Mouse (Mus musculus): ENCODE data around the gene Znrf3.

Gene Znrf3

GRCm38 (mm10) chr11:5437646-5438045 is 7.0 kb downstream of the Znrf3 start:
- DNase-seq = no peak

DNA sequence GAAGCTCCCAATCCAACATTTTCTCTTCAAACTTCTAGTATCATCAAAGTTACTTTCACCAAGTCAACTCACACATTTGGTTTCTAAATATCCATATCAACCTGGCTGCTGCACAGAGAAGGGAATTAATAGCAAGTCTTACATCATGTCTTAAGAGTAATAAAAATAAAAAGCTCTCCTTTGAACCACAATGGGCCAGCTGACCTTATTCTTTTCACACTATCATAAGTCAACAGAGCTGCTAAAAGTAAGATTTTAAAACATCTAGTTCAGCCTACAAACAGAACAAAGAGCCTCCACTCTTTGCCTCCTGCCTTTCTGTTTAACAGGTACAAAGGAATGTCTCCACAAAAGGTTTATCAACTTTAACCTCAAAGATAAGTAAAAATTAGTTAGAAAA is 7.7 kb downstream of the Znrf3 start:
- no peak for DNase-seq

DNA sequence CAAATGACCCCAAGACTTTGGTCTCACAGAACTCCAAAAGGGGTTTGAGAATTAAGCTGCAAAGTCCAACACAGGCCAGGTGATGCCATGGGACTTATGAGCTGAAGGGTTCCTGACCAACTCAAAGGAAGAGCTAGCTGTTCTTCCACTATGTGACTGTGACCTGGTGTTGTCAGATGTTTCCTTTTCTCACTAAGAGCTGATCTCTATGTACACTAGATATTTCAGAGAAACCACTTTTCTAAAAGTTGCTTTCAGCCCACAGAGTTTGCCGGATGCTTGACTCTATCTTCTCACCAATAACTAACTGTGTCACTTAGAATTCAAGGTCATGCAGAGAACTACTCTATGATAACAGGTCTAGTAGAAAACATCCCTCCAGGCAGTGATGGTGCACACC is 9.2 kb downstream of the Znrf3 start:
- DNase-seq = no peak

DNA sequence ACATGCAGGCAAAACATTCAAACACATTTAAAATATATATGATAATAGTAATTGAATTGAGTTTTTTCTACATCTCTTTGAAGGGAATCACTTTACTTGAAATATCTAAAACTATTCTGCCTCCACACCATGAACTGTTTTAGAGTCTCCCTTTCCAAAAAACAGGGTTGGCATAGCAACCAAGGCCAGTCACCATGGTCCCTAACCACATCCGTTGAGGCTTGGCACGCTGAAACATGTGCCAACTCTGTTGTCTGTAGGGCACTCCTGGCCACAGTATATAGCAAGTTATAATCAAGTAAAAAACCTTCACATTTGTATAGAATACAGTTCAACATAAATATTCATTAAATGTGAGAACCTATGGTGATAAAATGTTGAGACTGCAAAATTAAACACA is 12.3 kb downstream of the Znrf3 start:
- DNase-seq = no peak

DNA sequence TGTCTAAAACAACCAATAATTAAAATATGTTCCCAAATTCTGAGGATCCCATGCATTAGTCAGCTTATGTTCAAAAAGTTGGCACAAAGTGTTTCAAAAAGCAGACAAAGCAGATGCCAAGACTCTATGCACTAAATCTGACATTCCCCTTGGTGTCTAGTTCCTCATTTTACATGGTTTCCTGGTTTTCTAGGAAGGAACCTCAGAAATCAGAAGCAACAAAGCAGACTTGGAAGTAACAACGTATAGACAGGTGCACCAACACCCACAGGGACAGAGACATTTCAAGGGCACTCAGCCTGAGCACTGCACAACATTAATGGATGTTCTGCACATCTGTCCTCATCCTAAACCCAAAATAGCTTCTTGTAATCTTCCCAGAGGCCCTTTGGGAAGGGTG is 13.8 kb downstream of the Znrf3 start:
- DNase-seq = no peak

DNA sequence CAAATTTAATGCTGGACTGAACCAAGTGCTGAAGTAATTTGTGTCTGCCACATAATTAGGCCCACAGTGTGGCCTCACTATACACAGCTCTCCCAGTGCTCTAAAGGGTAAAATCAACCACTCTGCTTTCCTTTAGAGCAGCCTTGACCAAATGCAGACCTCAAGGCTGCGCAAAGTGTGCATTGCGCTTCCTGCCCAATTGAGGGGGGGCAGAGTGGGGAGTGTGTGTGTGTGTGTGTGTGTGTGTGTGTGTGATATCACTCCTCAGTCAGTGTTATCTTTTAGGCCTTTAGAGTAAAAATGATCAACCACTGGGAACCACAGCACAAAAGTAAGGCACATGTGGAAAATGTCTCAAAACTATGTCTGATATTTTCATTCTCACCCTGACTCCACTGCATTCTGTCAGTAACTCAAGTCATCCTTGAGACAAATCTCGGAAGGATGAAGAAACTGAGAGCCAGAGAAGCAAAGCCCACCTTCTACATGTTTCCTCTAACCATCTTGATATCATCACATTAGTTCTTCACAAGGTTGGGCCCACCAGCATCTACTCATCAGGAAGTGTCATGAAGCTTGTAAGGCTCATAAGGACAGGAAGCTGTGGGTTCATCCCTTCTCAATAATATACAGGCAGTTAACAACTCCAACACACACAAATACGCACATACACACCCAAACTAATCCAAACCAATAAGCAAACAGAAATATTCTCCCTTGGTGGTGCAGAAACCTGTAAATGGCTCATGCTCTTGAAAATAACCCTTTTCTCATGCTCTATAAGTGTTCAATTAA is 15.1 kb downstream of the Znrf3 start:
- no peak for DNase-seq

- DNase-seq = no peak
These were observed 17.4 kb downstream of the Znrf3 start for GRCm38 (mm10) chr11:5427251-5427650.

DNA sequence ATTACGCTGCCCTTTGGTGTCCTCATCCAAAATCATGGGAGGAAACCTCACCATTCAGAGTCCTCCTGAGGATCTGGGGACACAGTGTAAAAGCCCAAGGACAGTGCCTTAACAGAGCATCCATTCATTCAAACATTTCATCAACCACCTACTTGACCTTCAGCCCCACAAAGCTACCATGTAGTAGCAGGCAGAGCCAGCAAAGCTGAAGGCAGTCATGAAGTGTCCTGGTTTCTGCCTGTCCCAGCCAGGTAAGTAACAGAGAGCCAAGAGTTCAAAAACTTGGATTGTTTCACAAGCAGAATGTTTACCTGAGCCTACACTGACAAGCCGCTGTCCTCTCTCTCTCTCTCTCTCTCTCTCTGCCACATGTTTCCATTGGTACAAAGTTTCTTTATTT is 18.3 kb downstream of the Znrf3 start:
- no peak for DNase-seq

GRCm38 (mm10) chr11:5425106-5425505 is 19.5 kb downstream of the Znrf3 start:
- no peak for DNase-seq

DNA sequence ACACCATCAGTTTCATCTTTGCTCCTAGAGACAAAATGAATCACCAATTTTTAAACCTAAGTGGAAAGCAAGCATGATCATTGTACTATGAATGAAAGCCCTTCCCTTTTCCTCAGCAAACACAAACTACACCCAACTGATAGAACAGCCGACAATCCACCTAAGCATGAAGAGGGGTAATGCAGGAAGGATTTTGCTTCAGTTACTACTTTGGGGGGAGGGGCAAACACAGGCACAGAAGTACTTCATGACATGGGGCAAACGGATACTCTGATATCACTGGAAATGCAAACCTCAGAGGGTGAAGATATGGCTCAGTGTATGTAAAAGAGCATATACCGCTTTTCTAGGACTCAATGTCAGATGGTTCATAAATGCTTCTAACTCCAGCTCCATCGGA is 20.5 kb downstream of the Znrf3 start:
- no peak for DNase-seq

DNA sequence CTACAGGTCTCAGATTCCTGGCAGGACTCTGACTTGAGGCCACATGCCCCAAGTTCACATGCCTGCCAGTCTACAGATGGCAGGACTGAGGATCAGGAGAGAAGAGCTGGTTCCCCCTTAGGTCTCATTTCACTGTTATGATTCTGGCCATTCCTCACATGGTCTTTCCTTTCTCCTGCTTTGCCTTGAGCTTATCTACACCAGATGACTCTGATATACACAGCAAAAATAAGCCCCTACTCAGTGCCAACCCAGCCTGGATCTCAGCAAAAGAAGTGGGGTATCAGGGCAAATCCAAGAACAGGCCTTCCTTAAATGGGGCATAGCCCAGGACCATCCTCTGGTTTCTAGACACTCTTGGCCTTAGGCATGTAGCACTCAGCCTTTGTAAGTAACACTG is 21.6 kb downstream of the Znrf3 start:
- no peak for DNase-seq

DNA sequence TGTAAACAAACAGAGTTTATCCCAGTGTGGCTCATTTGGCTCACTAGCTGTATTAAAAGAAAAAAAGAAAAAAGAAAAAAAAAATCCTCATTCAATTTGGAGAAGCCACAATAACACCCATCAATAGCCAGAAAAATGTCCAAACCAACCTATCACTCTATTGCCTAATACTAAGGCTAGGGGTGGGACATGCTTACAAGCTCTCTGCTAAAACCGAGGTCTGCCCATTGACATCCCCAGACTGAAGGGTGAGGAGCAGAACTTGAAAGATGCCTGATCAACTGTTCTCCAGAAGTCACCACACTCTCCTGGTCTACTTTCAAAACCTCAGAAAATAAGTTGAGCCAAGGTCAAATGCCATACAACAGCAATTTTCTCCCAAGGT is 22.4 kb downstream of the Znrf3 start:
- DNase-seq = no peak

DNA sequence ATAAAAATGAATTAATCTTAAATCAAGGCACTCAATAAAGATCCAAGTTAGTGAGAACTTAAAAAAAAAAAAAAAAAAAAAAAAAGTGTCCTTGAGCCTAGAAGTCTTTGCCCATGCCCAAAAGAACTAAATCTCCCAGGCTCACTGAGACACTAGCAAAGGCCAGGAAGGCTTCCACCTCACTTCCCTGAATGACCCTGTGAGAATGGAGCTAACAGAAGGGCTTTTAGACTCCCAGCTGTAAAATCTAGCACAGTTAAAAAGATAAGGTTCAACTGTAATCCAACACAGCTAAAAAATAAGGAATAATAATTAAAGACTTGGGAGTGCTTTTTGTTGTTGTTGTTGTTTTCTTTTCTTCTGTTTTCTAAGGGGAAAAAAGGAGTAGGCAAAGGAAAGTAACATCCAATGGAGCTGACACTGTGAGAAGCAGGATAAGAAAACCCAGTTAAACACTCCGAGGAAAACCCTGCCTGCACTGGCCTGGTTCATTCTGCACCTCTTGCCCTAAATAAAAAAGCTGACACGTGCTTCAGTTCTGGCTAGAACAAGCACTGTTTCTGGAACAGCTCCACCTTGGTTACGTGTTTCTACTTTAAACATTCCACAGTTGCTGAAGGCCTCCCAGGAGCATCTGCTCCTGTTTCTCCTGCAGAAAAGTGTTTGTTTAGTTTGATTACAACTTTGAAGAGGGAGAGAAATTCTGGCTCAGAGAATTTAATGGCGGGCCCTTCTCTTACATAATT is 23.0 kb downstream of the Znrf3 start:
- DNase-seq = no peak

- no peak for DNase-seq
These were observed 28.9 kb downstream of the Znrf3 start for GRCm38 (mm10) chr11:5415617-5416338.

- DNase-seq = no peak
These were observed 29.6 kb downstream of the Znrf3 start for GRCm38 (mm10) chr11:5414856-5415616.

DNA sequence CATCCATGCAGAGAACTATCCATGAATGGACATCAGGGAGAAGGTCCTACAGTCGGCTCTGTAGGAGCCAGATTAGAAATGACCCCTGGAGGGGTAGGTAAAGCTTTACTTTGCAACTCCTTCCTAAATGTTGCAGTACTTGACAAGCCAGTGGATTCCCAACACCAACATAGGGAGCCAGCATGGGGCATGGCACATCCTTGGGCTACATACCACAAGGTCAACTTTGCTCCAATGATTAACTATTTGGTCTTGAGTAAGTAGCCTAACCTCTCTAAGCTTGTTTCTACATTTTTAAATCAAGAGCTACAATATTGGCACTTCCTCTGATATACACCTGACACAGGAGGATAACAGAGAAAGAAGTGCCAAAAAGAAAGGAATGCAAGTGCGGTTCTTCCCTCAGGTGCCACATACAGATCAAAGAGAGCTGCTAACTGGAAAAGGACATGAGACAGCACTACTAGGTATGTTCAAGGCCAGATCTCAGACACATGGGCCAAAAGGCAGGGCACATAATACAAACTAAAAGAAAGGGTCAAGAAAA is 31.9 kb downstream of the Znrf3 start:
- no peak for DNase-seq

DNA sequence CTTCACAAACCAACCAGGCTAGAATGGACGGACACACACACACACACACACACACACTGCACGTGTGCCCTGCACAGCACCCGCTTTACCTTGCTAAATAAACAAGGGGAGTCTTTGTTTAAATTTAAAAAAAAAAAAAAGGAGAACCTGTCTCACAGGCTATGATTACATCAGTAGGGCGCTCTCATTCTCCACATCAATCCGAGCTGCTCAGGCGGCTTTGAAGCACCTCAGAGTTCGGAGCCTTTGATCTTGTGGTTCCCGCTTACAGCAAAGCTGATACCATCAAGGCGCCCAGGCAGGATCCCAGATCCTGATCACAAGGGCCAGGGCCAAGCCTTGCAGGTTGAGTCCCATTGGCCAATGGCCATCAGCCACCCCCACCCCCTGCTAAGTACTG is 33.1 kb downstream of the Znrf3 start:
- DNase-seq = no peak

DNA sequence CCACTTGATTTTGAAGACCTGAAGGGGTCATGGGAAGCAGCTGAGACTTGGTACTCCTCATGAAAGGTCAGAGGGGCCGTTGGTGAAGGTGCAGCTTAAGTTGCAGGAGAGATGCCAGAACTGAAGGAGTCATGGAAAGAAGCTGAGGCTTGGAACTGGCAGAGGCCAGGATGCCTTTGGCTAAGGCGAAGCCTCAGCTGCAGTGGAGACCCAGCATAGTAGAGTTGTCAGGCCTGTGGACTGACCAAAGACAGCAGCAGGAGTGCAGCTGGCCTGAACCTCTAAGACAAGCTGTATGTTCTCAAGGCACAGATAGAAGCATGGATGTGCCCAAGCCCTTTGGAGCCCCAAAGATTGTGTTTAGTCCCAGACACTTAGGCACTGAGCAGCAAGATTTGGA is 40.5 kb downstream of the Znrf3 start:
- no peak for DNase-seq

- DNase-seq = no peak
These were observed 42.4 kb downstream of the Znrf3 start for GRCm38 (mm10) chr11:5402127-5402733.

GRCm38 (mm10) chr11:5398301-5399053 is 46.2 kb downstream of the Znrf3 start:
- no peak for DNase-seq

GRCm38 (mm10) chr11:5390969-5391831 is 53.4 kb downstream of the Znrf3 start:
- no peak for DNase-seq
